Mouse (Mus musculus): ENCODE data around the gene Ctrc.

DNA sequence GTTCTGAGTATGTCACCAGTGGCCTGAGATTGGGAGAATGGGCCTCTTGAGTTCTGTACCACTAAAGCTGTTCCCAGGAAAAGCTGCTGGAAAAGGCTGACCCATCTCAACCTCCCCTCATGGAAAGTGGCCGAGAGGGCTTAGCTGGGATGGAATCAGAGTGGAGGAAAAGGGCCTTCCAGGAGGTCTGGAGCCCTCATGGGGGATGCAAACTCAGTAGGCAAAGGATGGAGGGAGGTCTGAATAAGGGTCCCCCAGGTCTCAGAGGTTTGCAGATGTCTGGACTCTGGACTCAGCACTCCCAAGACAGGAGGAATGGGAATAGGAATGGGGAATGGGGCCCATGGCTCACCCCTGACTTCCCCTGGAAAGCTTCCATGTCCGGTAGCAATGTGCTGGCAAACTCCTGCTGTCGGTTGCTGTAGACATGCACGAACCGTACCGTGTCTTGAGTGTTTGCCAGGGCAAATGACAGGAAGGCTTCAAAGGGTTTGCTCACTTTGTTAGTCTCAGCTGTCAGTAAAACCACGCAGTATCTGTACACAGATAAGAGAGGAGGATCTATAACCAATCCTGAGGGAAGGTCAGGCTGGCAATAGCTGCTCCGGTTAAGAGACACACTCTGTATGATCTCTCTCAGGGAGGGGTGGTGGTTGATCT lies 76.5 kb downstream of the Ctrc start:
- no peak for TF ChIP-seq CTCF (IDR thresholded peaks at IDR 0.05; ENCODE audit: low read depth)
- no peak for TF ChIP-seq EP300 (optimal IDR thresholded peaks at IDR 0.05)

Data from stomach, postnatal 0 days (tissue).